Mouse (Mus musculus): ENCODE results near the gene Sh3glb2.

DNA sequence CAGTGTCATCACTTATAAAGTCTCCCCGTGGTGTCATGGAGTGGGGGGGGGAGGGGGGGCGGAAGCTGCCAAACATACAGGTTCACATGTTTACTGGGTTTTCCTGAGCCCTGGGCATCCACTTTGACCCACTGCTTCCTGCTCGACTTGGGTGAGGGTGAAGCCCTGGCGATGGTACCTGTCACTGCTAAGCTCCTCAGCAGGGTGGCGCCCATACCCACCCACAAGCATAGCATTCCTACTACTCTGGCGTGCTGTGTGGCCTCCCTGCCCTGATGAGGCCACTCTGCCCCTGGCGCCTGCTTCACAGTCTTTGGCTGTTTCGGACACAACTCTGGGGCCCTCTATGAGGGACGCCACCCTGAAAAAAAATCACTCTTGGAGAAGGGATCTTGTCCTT lies 2.2 kb downstream of the Sh3glb2 start:
- no peak for TF ChIP-seq CTCF (IDR thresholded peaks at IDR 0.05; ENCODE audit: low read depth)
- TF ChIP-seq EP300 (IDR thresholded peaks at IDR 0.05; ENCODE audit: low read depth): no peak
